Mouse (Mus musculus) macrophage (primary cell): Measurements from ENCODE around the gene Tbc1d12. TPM values are rescaled to one million over a fixed set of nuclear protein-coding genes. Genes with fewer than 3 reads are reported as not detected.

Experiments
- H3K27ac ChIP-seq: fragments of 350-480 bp; formaldehyde crosslinking; 2 replicates; pipeline ENCODE4 v1.9.0; 2021
- H3K36me3 ChIP-seq: fragments of 350-480 bp; formaldehyde crosslinking; 2 replicates; pipeline ENCODE4 v1.9.0; 2021; ENCODE audit errors: inconsistent target
- H3K4me3 ChIP-seq: fragments of 350-480 bp; formaldehyde crosslinking; 2 replicates; pipeline ENCODE4 v1.9.0; 2021; ENCODE audit errors: inconsistent target
- H3K79me2 ChIP-seq: fragments of 350-480 bp; formaldehyde crosslinking; 2 replicates; pipeline ENCODE4 v1.9.0; 2021; ENCODE audit errors: inconsistent target
- WGBS: methylation state at CpG from one replicate; pipeline ENCODE4 v1.1.7; 2026; ENCODE audit warnings: inconsistent platforms; ENCODE audit not compliant: missing documents; 5-methylcytosine and 5-hydroxymethylcytosine counted together
- polyA plus RNA-seq: library from polyadenylated mRNA; stranded (reverse); fragments of 250-400 nt; gene quantifications from 3 replicates; pipeline ENCODE4 v1.2.4, GENCODE M21; 2018; ENCODE audit warnings: inconsistent platforms

The Tbc1d12 gene
- polyA plus RNA-seq, 1 experiment from 2014 or later = 5.5 TPM

- Histone ChIP-seq H3K4me3 (peak within 1 kb of the TSS; percentile 87), H3K36me3 (no peaks in the 10 kb centered on the region), H3K79me2 (peaks cover 26% of the 10 kb centered on the region), H3K27ac (peak within 1 kb of the TSS; percentile 40)
- 2% methylated on average over 62 of the region's 76 CpGs for WGBS
Measured at GRCm38 (mm10) chr19:38930788-38931565, 94.6 kb downstream of the Tbc1d12 start, which contains the start of gene Hells. Gene Hells (plus strand): TSS chr19:38930915.

- H3K27ac ChIP-seq = no peak overlapping the region
- no peaks in the 10 kb centered on the region for H3K36me3 ChIP-seq
- H3K4me3 ChIP-seq = peak overlapping the region; percentile 56
- 5% methylated on average over 6 of the region's 6 CpGs for WGBS
- peaks cover 26% of the 10 kb centered on the region for H3K79me2 ChIP-seq
Measured at GRCm38 (mm10) chr19:38931566-38931890, 95.1 kb downstream of the Tbc1d12 start.

GRCm38 (mm10) chr19:38944590-38945307 is 108.4 kb downstream of the Tbc1d12 start:
- Histone ChIP-seq H3K79me2 (no peaks in the 10 kb centered on the region), H3K4me3 (no peak overlapping the region), H3K36me3 (no peaks in the 10 kb centered on the region), H3K27ac (no peak overlapping the region)
- WGBS = 95% methylated on average over 2 of the region's 2 CpGs

Other genes starting within 250 kb of the Tbc1d12 start
- gene Noc3l, start 17.3 kb upstream of the Tbc1d12 start, polyA plus RNA-seq = 7.1 to 16.4 TPM (median 12.1 TPM) in 3 replicates
- gene Hells, start 94.3 kb downstream of the Tbc1d12 start, polyA plus RNA-seq = 1.5 to 14.6 TPM (median 10.4 TPM) in 3 replicates
- gene Cyp2c55, start 170.4 kb downstream of the Tbc1d12 start, polyA plus RNA-seq = not detected in 3 replicates
- gene Cyp2c65, start 224.4 kb downstream of the Tbc1d12 start, polyA plus RNA-seq = not detected in 3 replicates